Mouse (Mus musculus): Measurements from ENCODE around the gene Phf21a.

DNA sequence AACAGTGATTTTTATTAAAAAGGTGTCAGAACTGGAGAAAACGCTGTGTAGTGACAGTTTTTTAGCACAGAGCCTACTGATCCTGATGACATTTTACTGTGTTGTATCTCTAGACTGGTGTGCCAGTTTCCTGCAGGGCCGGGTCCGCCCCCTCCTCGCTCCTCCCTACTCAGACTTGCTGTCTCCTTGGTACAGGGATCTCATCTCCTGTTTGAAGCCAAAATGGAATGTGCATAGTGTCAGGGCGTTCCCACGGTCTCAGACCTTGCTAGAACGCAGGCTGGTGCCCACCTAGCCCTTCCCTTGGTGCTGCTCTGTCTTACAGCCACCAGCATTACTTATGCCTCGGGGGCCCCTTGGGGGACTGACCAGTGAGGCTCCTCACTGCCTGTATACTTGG lies 268.9 kb downstream of the Phf21a start:
- TF ChIP-seq CTCF (IDR thresholded peaks at IDR 0.05; ENCODE audit: low read depth): no peak
- TF ChIP-seq EP300 (IDR thresholded peaks at IDR 0.05; ENCODE audit: low read depth): no peak
